Mouse (Mus musculus) spleen, adult 18-20 months (tissue): ENCODE data around the gene Ift122.

ENCODE experiments used
- DNase-seq, 2 experiments: peaks; one replicate each; pipeline ENCODE4 v3.0.0; 2022; ENCODE audit warnings: mixed read lengths in 2 of 2

The Ift122 gene

DNA sequence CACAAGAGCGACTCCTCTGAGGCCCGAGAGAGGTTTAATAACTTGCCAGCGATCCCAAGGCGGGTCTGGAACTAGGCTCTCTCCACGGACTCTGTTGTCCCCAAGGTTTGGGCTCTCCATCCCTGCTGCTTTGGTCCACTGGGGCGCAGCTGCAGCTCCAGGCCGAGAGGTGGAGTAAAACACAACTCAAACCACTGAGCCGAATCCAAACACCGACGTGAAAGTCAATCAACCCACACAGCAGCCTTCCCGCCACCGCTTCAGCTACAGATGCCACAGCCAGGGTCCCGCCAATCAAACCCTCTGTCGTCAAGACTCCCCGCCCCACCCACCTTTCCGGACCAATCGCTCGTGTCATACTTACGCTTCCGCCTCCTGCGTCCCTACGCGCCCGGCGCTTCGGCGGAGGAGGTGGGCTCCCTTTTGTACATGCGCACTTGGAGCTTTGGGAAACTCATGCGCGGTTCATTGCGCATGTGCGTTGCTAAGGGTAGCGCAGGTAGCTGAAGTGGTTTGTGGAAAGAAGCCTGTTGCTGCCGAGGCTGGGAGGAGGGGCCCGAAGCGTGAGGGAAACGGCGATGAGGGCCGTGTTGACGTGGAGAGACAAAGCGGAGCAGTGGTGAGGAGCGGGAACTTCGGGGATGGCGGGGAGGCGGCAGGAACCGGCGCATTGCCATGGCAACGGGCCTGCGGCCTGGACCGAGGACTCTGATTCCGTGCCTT, at the start of gene Ift122, which contains the start of gene Mbd4:
Gene Ift122, plus strand, starts transcription at position 380 of the 723 bp plus-strand sequence.
Gene Mbd4, minus strand, starts transcription at position 281 of the 723 bp plus-strand sequence.
- DNase-seq: peak; percentile 94 to 98

DNA sequence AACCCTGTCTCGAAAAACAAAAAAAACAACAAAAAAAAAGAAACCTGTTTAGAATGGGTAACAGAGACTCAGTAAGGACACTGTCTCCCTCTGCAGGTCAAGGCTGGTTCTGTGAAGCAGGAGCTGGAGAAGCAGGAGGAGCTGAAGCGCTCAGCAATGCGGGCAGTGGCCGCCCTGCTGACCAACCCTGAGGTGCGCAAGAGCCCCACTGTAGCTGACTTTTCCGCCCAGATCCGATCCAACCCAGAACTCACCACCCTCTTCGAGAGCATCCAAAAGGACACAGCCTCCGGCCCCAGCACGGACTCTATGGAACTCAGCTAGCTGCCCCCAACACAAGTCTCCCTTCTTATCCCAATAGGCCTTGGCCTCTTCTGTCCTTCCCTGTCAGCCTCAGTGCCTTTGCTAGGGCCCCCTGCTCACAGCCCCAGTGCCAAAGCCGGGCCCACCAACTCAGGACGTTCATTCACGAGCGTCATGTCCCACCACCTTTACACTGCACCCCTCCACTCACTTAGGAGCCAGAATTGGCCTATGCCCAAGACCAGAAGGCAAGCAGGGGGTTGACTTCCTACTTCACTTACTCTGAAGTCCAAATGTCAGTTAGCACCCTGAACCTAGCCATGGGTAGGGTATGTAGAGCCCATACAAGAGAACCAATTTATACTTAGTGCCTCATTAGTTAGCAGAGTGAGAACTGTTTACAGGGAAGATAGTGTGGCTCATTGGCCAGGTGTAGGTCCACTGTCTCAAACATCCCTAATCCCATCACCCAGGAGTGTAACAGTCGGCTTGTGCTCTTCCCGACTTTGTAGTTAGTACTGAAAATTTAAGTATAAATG, 49.5 kb upstream of the Ift122 start:
- peak; percentile 16 to 53 for DNase-seq

DNA sequence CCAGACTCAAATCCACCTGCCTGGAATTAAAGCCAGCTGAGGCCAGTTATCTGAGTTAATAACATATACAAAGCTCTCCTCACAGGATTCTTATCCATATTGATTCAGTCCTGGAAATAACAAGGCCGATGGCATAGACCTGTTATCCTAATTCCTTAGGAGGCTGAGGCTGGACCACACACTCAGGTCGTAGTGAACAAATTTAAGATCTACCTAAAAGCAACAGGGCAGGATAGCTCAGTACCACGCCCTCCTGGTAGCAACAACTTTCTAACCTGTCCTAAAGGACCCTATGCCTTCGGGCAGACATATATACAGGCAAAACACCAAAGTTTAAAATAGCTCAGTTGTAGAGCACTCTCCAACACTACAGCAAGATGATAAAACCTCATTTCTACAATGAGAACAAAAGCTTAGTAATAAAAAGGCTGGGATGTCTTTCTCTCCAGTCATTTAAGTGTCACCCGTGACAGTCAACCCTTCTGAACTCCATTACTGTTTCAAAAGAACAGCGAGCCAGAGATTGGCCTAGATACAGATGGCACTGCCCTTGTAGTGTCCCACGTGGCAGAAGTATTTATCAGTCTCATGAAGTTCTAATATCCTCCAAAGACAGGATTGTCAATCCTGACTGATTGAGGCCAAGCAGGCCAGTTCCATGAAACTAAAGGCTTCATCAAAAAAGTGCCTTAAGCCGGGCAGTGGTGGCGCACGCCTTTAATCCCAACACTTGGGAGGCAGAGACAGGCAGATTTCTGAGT, 48.7 kb upstream of the Ift122 start:
- DNase-seq: no peak

GRCm38 (mm10) chr6:115807464-115808195, 45.6 kb upstream of the Ift122 start:
- DNase-seq: no peak

- no peak for DNase-seq
These were observed 45.1 kb upstream of the Ift122 start for GRCm38 (mm10) chr6:115808196-115808487.

- peak; percentile 75 to 83 for DNase-seq
These were observed 44.6 kb upstream of the Ift122 start, which contains the start of gene Rpl32 for GRCm38 (mm10) chr6:115808488-115809231. TSS of gene Rpl32 (minus strand) at chr6:115808747.

DNA sequence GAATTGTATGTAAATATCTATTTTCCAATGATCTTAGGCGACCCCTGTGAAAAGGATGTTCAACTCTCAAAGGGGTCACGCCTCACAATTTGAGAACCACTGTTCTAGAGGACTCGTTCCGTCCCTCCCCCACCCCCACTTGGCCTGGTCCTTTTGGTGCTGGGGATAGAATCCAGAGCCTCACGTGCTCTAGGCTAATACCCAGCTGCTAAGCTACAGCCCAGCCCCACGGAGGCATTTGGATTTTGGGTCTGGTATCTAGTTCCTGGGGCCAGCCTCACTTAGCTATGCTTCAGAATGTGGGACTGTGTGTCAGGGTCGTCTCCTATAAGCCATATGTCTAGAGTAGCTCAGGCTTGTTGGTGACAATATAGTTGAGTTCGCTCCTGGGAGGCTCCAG, 41.7 kb upstream of the Ift122 start:
- no peak for DNase-seq

DNA sequence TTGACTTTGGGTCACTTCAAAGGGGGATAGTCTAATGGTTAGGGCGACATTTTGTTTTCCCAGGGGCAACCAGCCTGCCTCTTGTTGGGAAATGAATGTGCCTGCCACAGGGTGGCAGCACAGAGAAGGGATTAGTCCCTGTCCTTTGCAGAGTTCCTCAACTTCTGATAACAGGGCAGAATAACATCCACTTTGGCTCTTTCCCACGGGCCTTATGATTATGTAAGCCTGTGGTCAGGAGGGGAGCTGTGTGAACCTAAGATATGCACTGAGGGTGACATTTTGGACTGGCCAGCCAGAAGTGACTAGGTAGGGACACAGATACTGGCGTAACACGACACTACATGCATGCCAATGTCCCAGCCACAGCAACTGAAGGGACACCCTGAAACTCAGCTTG, 39.2 kb upstream of the Ift122 start:
- peak; percentile 23 to 56 for DNase-seq

GRCm38 (mm10) chr6:115815041-115815440, 38.2 kb upstream of the Ift122 start:
- no peak for DNase-seq

DNA sequence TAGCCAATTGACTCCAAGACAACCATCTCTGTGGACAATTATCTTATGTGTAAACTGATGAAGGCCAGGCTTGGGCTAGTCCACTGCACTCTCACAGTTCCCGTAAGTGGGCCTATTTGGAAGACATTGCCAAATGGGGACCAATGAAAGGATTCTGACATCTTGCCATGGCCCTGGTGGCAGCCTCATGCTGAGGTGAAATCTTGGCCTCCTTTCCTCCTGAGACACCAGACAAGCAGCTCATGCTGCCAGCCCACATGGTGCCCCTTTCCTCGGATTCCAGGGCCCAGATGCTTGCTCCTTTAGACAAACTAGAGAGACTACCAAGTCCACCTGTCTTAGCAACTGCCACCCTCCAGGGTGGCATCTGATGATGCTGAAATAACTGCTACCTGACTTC, 35.1 kb upstream of the Ift122 start:
- no peak for DNase-seq

- no peak for DNase-seq
These were observed 31.9 kb upstream of the Ift122 start for GRCm38 (mm10) chr6:115821216-115821993.

DNA sequence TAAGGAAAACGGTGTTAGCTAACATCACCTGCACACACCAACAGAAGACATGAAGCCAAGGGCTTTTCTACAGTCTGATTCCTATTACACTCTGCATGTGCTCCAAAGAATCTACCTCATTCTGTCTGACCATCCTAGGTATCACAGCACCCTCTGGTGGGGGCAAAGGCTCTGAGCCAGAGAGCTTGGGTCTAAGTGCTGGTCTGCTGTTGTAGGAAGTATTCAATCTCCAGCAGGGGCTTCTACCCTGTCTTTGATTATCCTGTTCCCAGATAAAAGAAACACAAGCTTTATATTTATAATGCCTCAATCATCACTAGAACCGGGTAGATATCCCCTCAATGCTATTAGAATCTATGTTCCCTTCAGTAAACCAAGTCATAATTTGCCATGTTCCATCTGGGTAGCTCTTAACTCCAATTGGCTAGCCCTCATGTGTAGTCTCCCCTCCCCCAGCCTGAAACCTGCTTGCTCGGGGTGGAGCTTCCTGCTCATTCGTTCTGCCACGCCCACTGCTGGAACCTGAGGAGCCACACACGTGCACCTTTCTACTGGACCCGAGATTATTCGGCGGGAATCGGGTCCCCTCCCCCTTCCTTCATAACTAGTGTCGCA, 29.3 kb upstream of the Ift122 start:
- DNase-seq: peak; percentile 40 to 67

DNA sequence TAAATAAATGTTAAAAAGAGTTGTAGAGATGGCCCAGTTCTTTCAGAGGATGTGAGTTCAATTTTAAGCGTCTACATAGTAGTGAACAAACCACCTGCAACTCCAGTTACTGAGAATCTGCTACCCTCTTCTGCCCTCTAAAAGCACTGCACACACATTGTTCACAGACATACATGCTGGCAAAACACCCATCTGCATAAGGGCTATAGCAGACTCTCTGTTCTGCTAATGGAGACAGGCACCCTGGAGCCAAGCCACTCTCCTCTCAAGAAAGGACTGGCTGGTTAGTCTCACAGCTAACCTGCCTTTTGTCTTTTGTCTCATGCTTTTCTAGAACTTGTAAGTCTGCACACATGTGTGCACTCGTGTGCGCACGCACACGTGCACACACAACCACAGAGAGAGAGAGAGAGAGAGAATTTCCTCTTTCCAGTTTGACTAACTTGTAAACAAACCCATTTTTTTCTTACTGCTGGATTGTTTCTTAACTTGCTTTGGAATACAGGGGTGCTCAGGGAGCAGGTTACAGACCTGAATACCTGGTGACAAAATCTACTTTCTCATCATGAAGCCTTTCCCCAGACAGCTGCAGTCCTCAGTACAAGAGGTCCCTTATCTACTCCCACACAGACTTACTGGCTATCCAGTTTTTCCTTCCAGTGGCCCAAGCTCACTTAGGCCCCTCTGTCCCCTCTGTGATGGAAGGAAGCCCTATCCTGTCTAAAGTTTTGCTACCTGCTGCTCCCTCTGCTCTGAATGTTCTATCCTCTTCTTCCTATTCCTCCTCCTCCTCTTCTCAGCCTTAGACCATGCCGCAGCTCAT, 22.3 kb upstream of the Ift122 start:
- no peak for DNase-seq

- no peak for DNase-seq
These were observed 21.0 kb upstream of the Ift122 start for GRCm38 (mm10) chr6:115832152-115832850.

DNA sequence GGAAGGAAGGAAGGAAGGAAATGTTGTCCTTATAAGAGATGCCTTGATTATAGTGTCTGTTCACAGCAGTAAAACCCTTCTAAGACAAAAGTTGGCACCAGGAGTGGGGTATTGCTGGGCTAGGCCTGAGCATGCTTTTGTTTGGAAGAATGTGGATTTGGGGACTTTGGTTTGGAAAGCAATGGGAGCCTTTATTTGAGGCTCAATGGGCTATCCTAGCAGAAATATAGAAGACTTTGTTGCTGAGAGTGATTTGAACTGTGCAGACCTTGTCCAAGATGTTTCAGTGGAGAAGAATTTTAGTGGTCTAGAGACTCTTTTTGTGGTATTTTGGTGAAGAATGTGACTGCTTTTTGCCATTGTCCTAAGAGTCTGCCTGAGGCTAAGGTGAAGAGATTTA, 19.4 kb upstream of the Ift122 start:
- DNase-seq: no peak

DNA sequence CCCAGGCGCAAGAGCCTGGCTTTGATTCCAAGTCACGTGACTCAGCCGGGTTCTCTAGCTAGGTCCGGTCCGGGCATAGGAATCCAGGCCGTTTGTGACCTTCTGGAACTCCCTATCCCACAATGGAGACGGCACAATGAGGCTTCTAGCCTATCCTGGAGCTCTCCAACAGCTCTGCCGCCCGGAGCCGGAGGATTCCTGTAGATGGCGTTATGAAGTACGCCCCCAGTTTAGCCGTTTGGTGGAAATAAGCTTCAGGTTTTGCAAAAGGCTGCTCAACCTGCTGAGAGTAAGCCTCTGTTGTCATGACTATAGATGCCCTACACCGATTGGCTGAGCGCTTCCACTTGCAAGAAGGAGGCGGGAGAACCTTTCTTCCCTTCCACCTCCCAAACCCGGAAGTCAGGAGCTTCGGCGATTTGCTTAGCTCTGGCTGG, 15.1 kb upstream of the Ift122 start, which contains the start of gene Efcab12:
Gene Efcab12, minus strand, starts transcription at position 252 of the 437 bp plus-strand sequence.
- DNase-seq: no peak

DNA sequence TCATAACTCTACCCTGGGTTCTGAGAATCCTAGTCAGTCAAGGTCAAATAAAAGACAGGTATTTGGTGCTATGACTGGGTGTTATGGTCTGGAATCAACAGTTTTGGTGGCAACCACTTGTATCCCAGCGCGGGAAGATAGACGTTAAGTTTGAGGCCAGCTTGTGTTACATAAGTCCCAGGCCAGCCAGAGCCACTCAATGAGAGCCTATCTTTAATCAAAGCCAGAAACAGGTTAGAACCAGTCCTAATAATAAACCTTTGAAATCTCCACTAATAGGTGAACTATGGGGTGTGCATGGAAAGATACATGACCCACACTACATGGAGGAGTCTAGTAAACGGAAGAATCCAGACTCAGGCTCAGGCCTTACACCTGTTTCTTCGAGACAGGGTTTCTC, 14.5 kb upstream of the Ift122 start:
- no peak for DNase-seq

GRCm38 (mm10) chr6:115845006-115845405, 8.3 kb upstream of the Ift122 start:
- DNase-seq: no peak
